Mouse (Mus musculus): ENCODE data around the gene A630001G21Rik. TPM values are rescaled to one million over a fixed set of nuclear protein-coding genes. Genes with fewer than 3 reads are reported as not detected.

The A630001G21Rik gene
- total and polyA plus RNA-seq, 2 experiments from 2014 or later: 0.25 to 2.0 TPM

GRCm38 (mm10) chr1:85810343-85810742 is 31.9 kb upstream of the A630001G21Rik start:
- 75% methylated on average over 2 of the region's 2 CpGs for WGBS
- no peaks in the 10 kb centered on the region for H3K27me3 ChIP-seq (ENCODE audit: insufficient read depth, low read length)
- no peak overlapping the region for H3K4me3 ChIP-seq (ENCODE audit: low read depth, low read length)
- H3K9ac ChIP-seq: no peak overlapping the region
- ATAC-seq (no peak), DNase-seq (no peak)
- H3K27ac ChIP-seq (ENCODE audit: low read depth, low read length): no peak overlapping the region
- TF ChIP-seq CTCF (IDR thresholded peaks at IDR 0.05; ENCODE audit: low read depth): no peak
- no peak overlapping the region for H3K4me2 ChIP-seq (ENCODE audit: low read depth)
- no peaks in the 10 kb centered on the region for H3K9me3 ChIP-seq (ENCODE audit: low read length)
- no peaks in the 10 kb centered on the region for H3K36me3 ChIP-seq (ENCODE audit: insufficient read depth)
- H3K4me1 ChIP-seq (ENCODE audit: insufficient read depth): peaks cover 3% of the 10 kb centered on the region; the same call in 1 of the 2 replicates

GRCm38 (mm10) chr1:85809256-85809655 is 30.8 kb upstream of the A630001G21Rik start:
- Histone ChIP-seq H3K27me3 (ENCODE audit: insufficient read depth, low read length) (no peaks in the 10 kb centered on the region), H3K36me3 (ENCODE audit: insufficient read depth) (no peaks in the 10 kb centered on the region), H3K27ac (ENCODE audit: low read depth, low read length) (no peak overlapping the region), H3K4me1 (ENCODE audit: insufficient read depth) (peaks cover 3% of the 10 kb centered on the region; the same call in 1 of the 2 replicates), H3K9ac (no peak overlapping the region), H3K9me3 (ENCODE audit: low read length) (no peaks in the 10 kb centered on the region), H3K4me3 (ENCODE audit: low read depth, low read length) (no peak overlapping the region), H3K4me2 (ENCODE audit: low read depth) (no peak overlapping the region)
- no peak for ATAC-seq
- TF ChIP-seq CTCF (IDR thresholded peaks at IDR 0.05; ENCODE audit: low read depth): no peak
- DNase-seq: no peak
- WGBS: 76% methylated on average over 4 of the region's 4 CpGs

GRCm38 (mm10) chr1:85804551-85804950 is 26.1 kb upstream of the A630001G21Rik start:
- no peaks in the 10 kb centered on the region for H3K9me3 ChIP-seq (ENCODE audit: low read length)
- DNase-seq: no peak
- H3K36me3 ChIP-seq (ENCODE audit: insufficient read depth): no peaks in the 10 kb centered on the region
- H3K9ac ChIP-seq: no peak overlapping the region
- H3K27ac ChIP-seq (ENCODE audit: low read depth, low read length): no peak overlapping the region
- TF ChIP-seq CTCF (IDR thresholded peaks at IDR 0.05; ENCODE audit: low read depth): no peak
- ATAC-seq: no peak
- H3K4me2 ChIP-seq (ENCODE audit: low read depth): no peak overlapping the region
- no peaks in the 10 kb centered on the region for H3K27me3 ChIP-seq (ENCODE audit: insufficient read depth, low read length)
- H3K4me1 ChIP-seq (ENCODE audit: insufficient read depth): peaks cover 2% of the 10 kb centered on the region; the same call in 1 of the 2 replicates
- 95% methylated on average over 8 of the region's 8 CpGs for WGBS
- H3K4me3 ChIP-seq (ENCODE audit: low read depth, low read length): no peak overlapping the region

- Histone ChIP-seq H3K4me2 (ENCODE audit: low read depth) (no peak overlapping the region), H3K27ac (ENCODE audit: low read depth, low read length) (no peak overlapping the region), H3K9me3 (ENCODE audit: low read length) (no peaks in the 10 kb centered on the region), H3K4me3 (ENCODE audit: low read depth, low read length) (no peak overlapping the region), H3K36me3 (ENCODE audit: insufficient read depth) (no peaks in the 10 kb centered on the region), H3K9ac (no peak overlapping the region), H3K27me3 (ENCODE audit: insufficient read depth, low read length) (no peaks in the 10 kb centered on the region), H3K4me1 (ENCODE audit: insufficient read depth) (no peaks in the 10 kb centered on the region)
- no peak for TF ChIP-seq CTCF (IDR thresholded peaks at IDR 0.05; ENCODE audit: low read depth)
- ATAC-seq: no peak
- WGBS: 87% methylated on average over 1 of the region's 1 CpGs
- DNase-seq: no peak
Measured at GRCm38 (mm10) chr1:85802517-85802916, 24.1 kb upstream of the A630001G21Rik start.

GRCm38 (mm10) chr1:85799776-85800175 is 21.3 kb upstream of the A630001G21Rik start:
- no peak for TF ChIP-seq CTCF (IDR thresholded peaks at IDR 0.05; ENCODE audit: low read depth)

GRCm38 (mm10) chr1:85795196-85795595 is 16.8 kb upstream of the A630001G21Rik start:
- no peak overlapping the region for H3K9ac ChIP-seq
- no peak for ATAC-seq
- no peak for DNase-seq
- H3K36me3 ChIP-seq (ENCODE audit: insufficient read depth): no peaks in the 10 kb centered on the region
- no peaks in the 10 kb centered on the region for H3K27me3 ChIP-seq (ENCODE audit: insufficient read depth, low read length)
- TF ChIP-seq CTCF (IDR thresholded peaks at IDR 0.05; ENCODE audit: low read depth): no peak
- no peak overlapping the region for H3K4me3 ChIP-seq (ENCODE audit: low read depth, low read length)
- whole genome bisulfite sequencing: 66% methylated on average over 3 of the region's 3 CpGs
- 0 out of 2 replicates have a peak overlapping the region, but pooled peaks have one; percentile 29 for H3K4me2 ChIP-seq (ENCODE audit: low read depth)
- no peak overlapping the region for H3K27ac ChIP-seq (ENCODE audit: low read depth, low read length)
- no peaks in the 10 kb centered on the region for H3K9me3 ChIP-seq (ENCODE audit: low read length)
- H3K4me1 ChIP-seq (ENCODE audit: insufficient read depth): no peaks in the 10 kb centered on the region

More at GRCm38 (mm10) chr1:85799776-85800175, 21.3 kb upstream of the A630001G21Rik start:
- no peaks in the 10 kb centered on the region for H3K36me3 ChIP-seq (ENCODE audit: insufficient read depth)
- H3K9ac ChIP-seq: no peak overlapping the region
- no peaks in the 10 kb centered on the region for H3K9me3 ChIP-seq (ENCODE audit: low read length)
- ATAC-seq (no peak), DNase-seq (no peak)
- no peak overlapping the region for H3K4me3 ChIP-seq (ENCODE audit: low read depth, low read length)
- H3K4me1 ChIP-seq (ENCODE audit: insufficient read depth): no peaks in the 10 kb centered on the region
- no peak overlapping the region for H3K4me2 ChIP-seq (ENCODE audit: low read depth)
- WGBS: 79% methylated on average over 1 of the region's 1 CpGs
- no peak overlapping the region for H3K27ac ChIP-seq (ENCODE audit: low read depth, low read length)
- H3K27me3 ChIP-seq (ENCODE audit: insufficient read depth, low read length): no peaks in the 10 kb centered on the region

- TF ChIP-seq CTCF (IDR thresholded peaks at IDR 0.05; ENCODE audit: low read depth): no peak
- H3K9ac ChIP-seq: peak overlapping the region; percentile 83
- H3K27ac ChIP-seq (ENCODE audit: low read depth, low read length): peak overlapping the region; percentile 93
- ATAC-seq (peak; percentile 4; the same call in 1 of the 2 replicates), DNase-seq (peak; percentile 46)
- 2% methylated on average over 38 of the region's 38 CpGs for WGBS
- no peaks in the 10 kb centered on the region for H3K4me1 ChIP-seq (ENCODE audit: insufficient read depth)
- H3K9me3 ChIP-seq (ENCODE audit: low read length): no peaks in the 10 kb centered on the region
- H3K4me2 ChIP-seq (ENCODE audit: low read depth): peak overlapping the region; percentile 68
- no peaks in the 10 kb centered on the region for H3K36me3 ChIP-seq (ENCODE audit: insufficient read depth)
- no peaks in the 10 kb centered on the region for H3K27me3 ChIP-seq (ENCODE audit: insufficient read depth, low read length)
- H3K4me3 ChIP-seq (ENCODE audit: low read depth, low read length): peak overlapping the region; percentile 87
Measured at GRCm38 (mm10) chr1:85794106-85794771, 15.8 kb upstream of the A630001G21Rik start.

Data from forebrain, postnatal 0 days (tissue).